Mouse (Mus musculus) hindbrain, embryonic 11.5 days (tissue): Measurements from ENCODE around the gene Thap11. TPM values are rescaled to one million over a fixed set of nuclear protein-coding genes. Genes with fewer than 3 reads are reported as not detected.

Experiments
- ATAC-seq: fragments of 200-750 bp; cut with Nextera tagmentation; 2 replicates; pipeline ENCODE4 v1.8.0; 2017; ENCODE audit warnings: mild to moderate bottlenecking, moderate TSS enrichment, moderate library complexity; ENCODE audit not compliant: low FRiP score
- DNase-seq: peaks from one replicate; pipeline ENCODE4 v3.0.0-alpha.2; 2015; ENCODE audit warnings: low spot score
- H3K27ac ChIP-seq: fragments of 300-500 bp; sonication (generic); 2 replicates; pipeline ENCODE4 v1.5.1; 2014; ENCODE audit warnings: mild to moderate bottlenecking, low read depth, low read length
- H3K27me3 ChIP-seq: fragments of 300-500 bp; sonication (generic); 2 replicates; pipeline ENCODE4 v1.6.1; 2014; ENCODE audit warnings: mild to moderate bottlenecking, low read length, moderate library complexity, mixed read lengths; ENCODE audit not compliant: control insufficient read depth, insufficient read depth
- H3K36me3 ChIP-seq: fragments of 300-500 bp; sonication (generic); 2 replicates; pipeline ENCODE4 v1.6.1; 2014; ENCODE audit warnings: mild to moderate bottlenecking, low read length, moderate library complexity, mixed read lengths; ENCODE audit not compliant: control insufficient read depth, insufficient read depth
- H3K4me1 ChIP-seq: fragments of 300-500 bp; sonication (generic); replicated peaks from 2 replicates; pipeline ENCODE4 v1.6.1; 2014; ENCODE audit warnings: low read length, mixed read lengths; ENCODE audit not compliant: control insufficient read depth, insufficient read depth
- H3K4me2 ChIP-seq: fragments of 300-500 bp; sonication (generic); replicated peaks from 2 replicates; pipeline ENCODE4 v1.6.1; 2014; ENCODE audit warnings: mild to moderate bottlenecking, low read depth, low read length
- H3K4me3 ChIP-seq: fragments of 300-500 bp; sonication (generic); 2 replicates; pipeline ENCODE4 v1.5.1; 2014; ENCODE audit warnings: low read depth, low read length
- H3K9ac ChIP-seq: fragments of 300-500 bp; sonication (generic); 2 replicates; pipeline ENCODE4 v1.6.1; 2014; ENCODE audit warnings: low read depth, low read length
- H3K9me3 ChIP-seq: fragments of 300-500 bp; sonication (generic); 2 replicates; pipeline ENCODE4 v1.6.1; 2016; ENCODE audit warnings: low read length; ENCODE audit not compliant: control insufficient read depth
- WGBS: fragments of 180-500 bp; shearing (Covaris S2); extraction: QIAGEN DNeasy Blood & Tissue Kit; methylation state at CpG from one replicate; pipeline ENCODE4 v1.1.7; 2014; 5-methylcytosine and 5-hydroxymethylcytosine counted together
- polyA plus RNA-seq: library from polyadenylated mRNA; unstranded; fragments of >200 nt; fragmentation: Nextera tagmentation; extraction: Ambion mirVana; gene quantifications from 2 replicates; pipeline ENCODE4 v1.2.1, GENCODE M21; 2014

Thap11 gene
- polyA plus RNA-seq, 1 experiment from 2014 or later: 60.5 TPM

GRCm38 (mm10) chr8:105900941-105901616 lies 46.1 kb downstream of the Thap11 start:
- ATAC-seq (0 out of 2 replicates have a peak, but pooled peaks have one; percentile 6), DNase-seq (no peak)
- H3K4me1 ChIP-seq: no peaks in the 10 kb centered on the region
- H3K4me2 ChIP-seq: peak overlapping the region; percentile 80
- H3K36me3 ChIP-seq: no peaks in the 10 kb centered on the region
- peak overlapping the region; percentile 79 for H3K27ac ChIP-seq
- peak overlapping the region; percentile 92 for H3K4me3 ChIP-seq
- WGBS: 43% methylated on average over 16 of the region's 16 CpGs
- peak overlapping the region; percentile 95 for H3K9ac ChIP-seq
- H3K27me3 ChIP-seq: no peaks in the 10 kb centered on the region
- no peaks in the 10 kb centered on the region for H3K9me3 ChIP-seq

Other genes starting within 250 kb of the Thap11 start
- gene Ripor1, start 249.9 kb upstream of the Thap11 start, polyA plus RNA-seq: 11.8 and 12.4 TPM in 2 replicates
- 115 and 121 TPM in 2 replicates for gene Ctcf, start 218.6 kb upstream of the Thap11 start, polyA plus RNA-seq
- 0.68 and 2.1 TPM in 2 replicates for gene Agrp, start 217.7 kb upstream of the Thap11 start, polyA plus RNA-seq
- 3.9 TPM in 2 replicates for gene Carmil2, start 168.9 kb upstream of the Thap11 start, polyA plus RNA-seq
- gene Acd, start 154.0 kb upstream of the Thap11 start, polyA plus RNA-seq: 70.0 and 74.1 TPM in 2 replicates
- gene Pard6a, start 154.0 kb upstream of the Thap11 start, polyA plus RNA-seq: 25.9 and 26.8 TPM in 2 replicates
- gene 4933405L10Rik, start 147.5 kb upstream of the Thap11 start, polyA plus RNA-seq: 0.31 TPM in 1 of 2 replicates, not detected in the other
- 26.4 and 27.9 TPM in 2 replicates for gene Enkd1, start 146.9 kb upstream of the Thap11 start, polyA plus RNA-seq
- gene Gfod2, start 96.5 kb upstream of the Thap11 start, polyA plus RNA-seq: 38.3 and 41.6 TPM in 2 replicates
- 13.7 and 17.8 TPM in 2 replicates for gene Ranbp10, start 27.8 kb upstream of the Thap11 start, polyA plus RNA-seq
- gene Tsnaxip1, start 27.4 kb upstream of the Thap11 start, polyA plus RNA-seq: 1.2 and 1.4 TPM in 2 replicates
- 55.4 TPM in 2 replicates for gene Cenpt, start 1.9 kb upstream of the Thap11 start, polyA plus RNA-seq
- gene Nutf2, start 5.4 kb downstream of the Thap11 start, polyA plus RNA-seq: 256 and 278 TPM in 2 replicates
- 31.9 and 32.6 TPM in 2 replicates for gene Edc4, start 25.7 kb downstream of the Thap11 start, polyA plus RNA-seq
- not detected in 2 replicates for gene Nrn1l, start 38.4 kb downstream of the Thap11 start, polyA plus RNA-seq
- gene Pskh1, start 45.3 kb downstream of the Thap11 start, polyA plus RNA-seq: 11.1 and 12.5 TPM in 2 replicates
- gene Ctrl, start 78.7 kb downstream of the Thap11 start, polyA plus RNA-seq: 0.81 and 1.3 TPM in 2 replicates
- gene Psmb10, start 83.3 kb downstream of the Thap11 start, polyA plus RNA-seq: 21.6 and 24.6 TPM in 2 replicates
- 0.54 and 0.73 TPM in 2 replicates for gene Lcat, start 88.2 kb downstream of the Thap11 start, polyA plus RNA-seq
- gene Slc12a4, start 111.0 kb downstream of the Thap11 start, polyA plus RNA-seq: 7.8 and 8.4 TPM in 2 replicates
- gene Dpep3, start 124.3 kb downstream of the Thap11 start, polyA plus RNA-seq: not detected in 2 replicates
- 16.4 and 22.0 TPM in 2 replicates for gene Dus2, start 136.2 kb downstream of the Thap11 start, polyA plus RNA-seq
- 0.15 TPM in 1 of 2 replicates, not detected in the other for gene Dpep2nb, start 150.8 kb downstream of the Thap11 start, polyA plus RNA-seq
- gene Ddx28, start 156.8 kb downstream of the Thap11 start, polyA plus RNA-seq: 21.2 and 21.3 TPM in 2 replicates
- gene Nfatc3, start 203.7 kb downstream of the Thap11 start, polyA plus RNA-seq: 4.2 and 8.1 TPM in 2 replicates